Mouse (Mus musculus) left cerebral cortex, adult 8-10 months (tissue): ENCODE measurements around the gene Pgr15l. TPM values are rescaled to one million over a fixed set of nuclear protein-coding genes. Genes with fewer than 3 reads are reported as not detected.

ENCODE experiments used
- DNase-seq, 2 experiments: peaks; one replicate each; pipeline ENCODE4 v3.0.0; 2022; ENCODE audit warnings: low spot score in 2 of 2
- total RNA-seq, 4 experiments: library from RNA; stranded (reverse); gene quantifications; 2 replicates each; pipeline ENCODE4 v1.2.4; 2022

Pgr15l gene
- total RNA-seq, result under 1 TPM; 0.11 to 0.37 (median 0.17) TPM

- no peak for DNase-seq
Observed at GRCm38 (mm10) chrX:97072369-97072768, at the start of gene Pgr15l. TSS of gene Pgr15l (plus strand) at chrX:97072596.

GRCm38 (mm10) chrX:97027540-97027939 is 44.9 kb upstream of the Pgr15l start:
- DNase-seq, result no peak

- DNase-seq, result no peak
Observed at GRCm38 (mm10) chrX:97069816-97070215, 2.6 kb upstream of the Pgr15l start.
